Mouse (Mus musculus): ENCODE data around the gene Prkag2.

GRCm38 (mm10) chr5:24843103-24843475 lies 257.4 kb downstream of the Prkag2 start:
- TF ChIP-seq CTCF (IDR thresholded peaks at IDR 0.05; ENCODE audit: low read depth) (no peak), EP300 (IDR thresholded peaks at IDR 0.05; ENCODE audit: low read depth) (no peak)
